Mouse (Mus musculus): ENCODE data around the gene Frmd5. TPM values are rescaled to one million over a fixed set of nuclear protein-coding genes. Genes with fewer than 3 reads are reported as not detected.
A peak's percentile ranks its signal among the peaks of the same experiment; 100 is the strongest.

The Frmd5 gene
- polyA plus RNA-seq, 1 experiment from 2014 or later = 2.8 TPM

- H3K9me3 ChIP-seq (ENCODE audit: low read depth, low read length) = no peaks in the 10 kb centered on the region
- H3K27ac ChIP-seq (ENCODE audit: low read depth) = no peak overlapping the region
- H3K4me3 ChIP-seq (ENCODE audit: low read depth, low read length) = no peak overlapping the region
- H3K4me2 ChIP-seq = no peak overlapping the region
- no peak overlapping the region for H3K9ac ChIP-seq
- no peak for DNase-seq
- no peaks in the 10 kb centered on the region for H3K27me3 ChIP-seq (ENCODE audit: insufficient read depth, low read length)
- peaks cover 16% of the 10 kb centered on the region for H3K4me1 ChIP-seq (ENCODE audit: insufficient read depth)
- no peaks in the 10 kb centered on the region for H3K36me3 ChIP-seq (ENCODE audit: insufficient read depth)
- 65% methylated on average over 7 of the region's 7 CpGs for WGBS
- no peak for TF ChIP-seq CTCF (IDR thresholded peaks at IDR 0.05; ENCODE audit: low read depth)
- no peak for ATAC-seq (ENCODE audit: insufficient read depth)
Observed at GRCm38 (mm10) chr2:121598249-121598648, 208.6 kb downstream of the Frmd5 start.

DNA sequence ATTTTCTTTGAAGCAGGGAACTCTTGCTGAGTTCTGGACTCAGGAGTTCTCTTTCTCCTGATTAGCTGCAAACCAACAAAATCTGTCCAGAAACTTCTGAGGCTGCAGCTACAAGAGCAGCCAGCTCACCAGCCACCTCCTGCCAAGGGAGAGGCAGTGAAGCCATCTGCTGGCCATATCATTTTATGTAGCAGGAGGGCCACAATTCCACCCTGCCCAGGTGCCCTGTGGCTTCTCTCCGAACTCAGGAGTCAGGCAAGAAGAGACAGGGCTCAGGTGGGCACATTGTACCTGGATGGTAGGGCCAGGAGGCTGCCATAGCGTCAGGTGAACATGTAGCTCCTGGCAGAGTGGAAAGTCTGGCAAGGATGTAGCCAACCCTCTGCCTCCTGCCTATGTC, 210.3 kb downstream of the Frmd5 start:
- Histone ChIP-seq H3K9ac (no peak overlapping the region), H3K4me3 (ENCODE audit: low read depth, low read length) (no peak overlapping the region), H3K27ac (ENCODE audit: low read depth) (no peak overlapping the region), H3K9me3 (ENCODE audit: low read depth, low read length) (no peaks in the 10 kb centered on the region), H3K4me2 (no peak overlapping the region), H3K36me3 (ENCODE audit: insufficient read depth) (no peaks in the 10 kb centered on the region), H3K27me3 (ENCODE audit: insufficient read depth, low read length) (no peaks in the 10 kb centered on the region), H3K4me1 (ENCODE audit: insufficient read depth) (peaks cover 16% of the 10 kb centered on the region)
- ATAC-seq (ENCODE audit: insufficient read depth) (no peak), DNase-seq (no peak)
- WGBS = 67% methylated on average over 2 of the region's 2 CpGs
- TF ChIP-seq CTCF (IDR thresholded peaks at IDR 0.05; ENCODE audit: low read depth) = peak; percentile 8; the same call in 1 of the 2 replicates

GRCm38 (mm10) chr2:121594660-121595291, 212.1 kb downstream of the Frmd5 start:
- peak overlapping the region; percentile 8 for H3K4me2 ChIP-seq
- TF ChIP-seq CTCF (IDR thresholded peaks at IDR 0.05; ENCODE audit: low read depth) = no peak
- no peaks in the 10 kb centered on the region for H3K9me3 ChIP-seq (ENCODE audit: low read depth, low read length)
- peaks cover 16% of the 10 kb centered on the region for H3K4me1 ChIP-seq (ENCODE audit: insufficient read depth)
- no peak overlapping the region for H3K4me3 ChIP-seq (ENCODE audit: low read depth, low read length)
- no peaks in the 10 kb centered on the region for H3K36me3 ChIP-seq (ENCODE audit: insufficient read depth)
- ATAC-seq (ENCODE audit: insufficient read depth) (peak; percentile 57), DNase-seq (peak; percentile 78)
- no peak overlapping the region for H3K9ac ChIP-seq
- H3K27me3 ChIP-seq (ENCODE audit: insufficient read depth, low read length) = no peaks in the 10 kb centered on the region
- WGBS = 20% methylated on average over 8 of the region's 8 CpGs
- 0 out of 2 replicates have a peak overlapping the region, but pooled peaks have one; percentile 36 for H3K27ac ChIP-seq (ENCODE audit: low read depth)

DNA sequence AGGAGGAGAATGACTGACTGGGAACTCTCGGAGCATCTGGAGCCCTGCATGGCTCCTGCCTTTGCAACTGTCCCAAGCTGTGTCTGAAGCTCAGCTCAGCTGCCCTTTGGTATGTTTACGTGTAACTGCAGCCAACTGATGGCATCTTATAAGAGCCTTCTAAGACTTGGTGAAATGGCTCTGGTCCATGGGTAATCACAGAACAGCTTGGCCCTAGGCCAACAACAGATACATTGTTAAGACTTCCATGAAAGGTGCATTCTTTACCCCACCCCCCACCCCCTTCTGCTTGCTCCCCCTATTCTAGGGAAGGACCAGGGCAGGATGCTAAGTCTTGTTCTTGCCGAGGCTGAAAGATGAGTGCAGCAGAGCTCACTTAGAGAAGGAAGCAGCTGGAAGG, 212.8 kb downstream of the Frmd5 start:
- Histone ChIP-seq H3K4me1 (ENCODE audit: insufficient read depth) (peaks cover 16% of the 10 kb centered on the region), H3K9ac (no peak overlapping the region), H3K9me3 (ENCODE audit: low read depth, low read length) (no peaks in the 10 kb centered on the region), H3K27me3 (ENCODE audit: insufficient read depth, low read length) (no peaks in the 10 kb centered on the region), H3K4me3 (ENCODE audit: low read depth, low read length) (no peak overlapping the region), H3K36me3 (ENCODE audit: insufficient read depth) (no peaks in the 10 kb centered on the region), H3K4me2 (no peak overlapping the region), H3K27ac (ENCODE audit: low read depth) (no peak overlapping the region)
- TF ChIP-seq CTCF (IDR thresholded peaks at IDR 0.05; ENCODE audit: low read depth) = no peak
- WGBS = 25% methylated on average over 3 of the region's 3 CpGs
- DNase-seq (peak; percentile 46), ATAC-seq (ENCODE audit: insufficient read depth) (peak; percentile 19; the same call in 1 of the 2 replicates)

GRCm38 (mm10) chr2:121588309-121588694, 218.6 kb downstream of the Frmd5 start:
- peak; percentile 66 for ATAC-seq (ENCODE audit: insufficient read depth)

DNA sequence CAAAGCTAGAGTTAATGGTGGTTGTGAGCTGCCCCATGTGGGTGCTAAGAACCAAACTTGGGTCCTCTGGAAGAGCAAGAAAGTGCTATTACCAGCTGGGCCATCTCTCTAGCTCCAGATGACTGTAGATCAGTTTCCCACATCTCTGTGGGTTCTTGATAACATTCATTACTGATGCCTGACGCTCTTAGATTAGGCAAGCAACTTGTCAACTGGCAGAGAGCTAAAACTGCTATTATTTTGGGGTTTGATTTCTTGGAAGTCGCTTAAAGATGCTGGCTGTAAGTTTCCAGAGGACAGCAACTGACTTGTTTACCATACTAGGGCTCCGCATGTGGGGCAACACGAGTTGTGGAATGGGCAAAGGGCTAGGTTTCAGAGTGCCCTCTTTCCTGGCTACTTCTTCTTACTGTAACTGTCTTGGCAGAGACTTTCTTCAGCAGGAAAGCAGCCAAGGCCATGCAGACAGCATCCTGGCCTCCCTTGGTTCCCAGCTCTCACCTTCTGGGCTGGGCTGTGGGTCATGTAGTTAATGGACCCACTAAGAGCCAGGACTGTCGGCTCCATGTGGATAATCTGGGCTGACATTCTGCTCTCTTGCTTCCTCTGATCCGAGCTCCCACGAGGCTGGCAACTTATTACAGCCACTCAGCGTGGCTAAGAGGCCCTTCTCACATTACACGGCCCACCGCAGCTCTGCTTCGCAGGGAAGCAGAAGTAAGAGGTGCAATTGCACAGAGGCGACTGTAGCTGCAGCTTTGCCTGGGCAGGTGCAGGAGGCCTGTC, 219.2 kb downstream of the Frmd5 start:
- H3K27ac ChIP-seq (ENCODE audit: low read depth) = 0 out of 2 replicates have a peak overlapping the region, but pooled peaks have one; percentile 38
- H3K27me3 ChIP-seq (ENCODE audit: insufficient read depth, low read length) = no peaks in the 10 kb centered on the region
- H3K36me3 ChIP-seq (ENCODE audit: insufficient read depth) = no peaks in the 10 kb centered on the region
- DNase-seq (peak; percentile 57), ATAC-seq (ENCODE audit: insufficient read depth) (peak; percentile 66; the same call in 1 of the 2 replicates)
- no peak overlapping the region for H3K9ac ChIP-seq
- TF ChIP-seq CTCF (IDR thresholded peaks at IDR 0.05; ENCODE audit: low read depth) = no peak
- H3K4me1 ChIP-seq (ENCODE audit: insufficient read depth) = peaks cover 14% of the 10 kb centered on the region; the same call in 1 of the 2 replicates
- no peak overlapping the region for H3K4me3 ChIP-seq (ENCODE audit: low read depth, low read length)
- 0 out of 2 replicates have a peak overlapping the region, but pooled peaks have one; percentile 10 for H3K4me2 ChIP-seq
- 26% methylated on average over 12 of the region's 12 CpGs for WGBS
- no peaks in the 10 kb centered on the region for H3K9me3 ChIP-seq (ENCODE audit: low read depth, low read length)

More at GRCm38 (mm10) chr2:121588309-121588694, 218.6 kb downstream of the Frmd5 start:
- Histone ChIP-seq H3K27ac (ENCODE audit: low read depth) (0 out of 2 replicates have a peak overlapping the region, but pooled peaks have one; percentile 38), H3K4me1 (ENCODE audit: insufficient read depth) (peaks cover 14% of the 10 kb centered on the region; the same call in 1 of the 2 replicates), H3K4me3 (ENCODE audit: low read depth, low read length) (no peak overlapping the region), H3K36me3 (ENCODE audit: insufficient read depth) (no peaks in the 10 kb centered on the region), H3K9ac (no peak overlapping the region), H3K27me3 (ENCODE audit: insufficient read depth, low read length) (no peaks in the 10 kb centered on the region), H3K9me3 (ENCODE audit: low read depth, low read length) (no peaks in the 10 kb centered on the region), H3K4me2 (0 out of 2 replicates have a peak overlapping the region, but pooled peaks have one; percentile 10)
- DNase-seq = peak; percentile 51
- TF ChIP-seq CTCF (IDR thresholded peaks at IDR 0.05; ENCODE audit: low read depth) = no peak; the same call in 1 of the 2 replicates
- 32% methylated on average over 4 of the region's 4 CpGs for WGBS

DNA sequence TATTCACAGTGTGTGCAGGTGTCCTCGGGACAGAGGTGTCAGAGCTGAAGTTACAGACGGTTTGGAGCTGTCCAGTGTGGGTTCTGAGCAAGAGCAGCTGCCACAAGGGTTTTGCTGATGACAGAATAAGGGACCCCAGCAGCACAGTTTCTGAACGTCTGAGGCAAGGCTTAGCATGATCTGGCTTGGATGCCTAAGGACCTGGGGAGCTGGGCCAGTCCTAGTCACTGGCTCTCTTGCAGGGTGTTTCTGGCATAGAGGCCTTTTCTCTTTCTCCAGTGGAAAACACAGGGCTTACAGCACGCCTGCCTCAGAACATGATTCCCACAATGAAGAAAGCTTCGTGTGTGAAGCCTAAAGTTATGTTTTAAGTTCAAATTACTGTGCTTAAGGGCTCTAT, 222.2 kb downstream of the Frmd5 start:
- no peaks in the 10 kb centered on the region for H3K27me3 ChIP-seq (ENCODE audit: insufficient read depth, low read length)
- WGBS = 43% methylated on average over 5 of the region's 5 CpGs
- ATAC-seq (ENCODE audit: insufficient read depth) = no peak
- H3K4me2 ChIP-seq = no peak overlapping the region
- no peak for DNase-seq
- H3K9me3 ChIP-seq (ENCODE audit: low read depth, low read length) = no peaks in the 10 kb centered on the region
- no peak overlapping the region for H3K9ac ChIP-seq
- H3K27ac ChIP-seq (ENCODE audit: low read depth) = no peak overlapping the region
- H3K4me3 ChIP-seq (ENCODE audit: low read depth, low read length) = no peak overlapping the region
- no peaks in the 10 kb centered on the region for H3K36me3 ChIP-seq (ENCODE audit: insufficient read depth)
- no peak for TF ChIP-seq CTCF (IDR thresholded peaks at IDR 0.05; ENCODE audit: low read depth)
- H3K4me1 ChIP-seq (ENCODE audit: insufficient read depth) = peaks cover 14% of the 10 kb centered on the region; the same call in 1 of the 2 replicates
